ENCODE assay signal across 7 mouse cellular contexts in the genomic region with DNA sequence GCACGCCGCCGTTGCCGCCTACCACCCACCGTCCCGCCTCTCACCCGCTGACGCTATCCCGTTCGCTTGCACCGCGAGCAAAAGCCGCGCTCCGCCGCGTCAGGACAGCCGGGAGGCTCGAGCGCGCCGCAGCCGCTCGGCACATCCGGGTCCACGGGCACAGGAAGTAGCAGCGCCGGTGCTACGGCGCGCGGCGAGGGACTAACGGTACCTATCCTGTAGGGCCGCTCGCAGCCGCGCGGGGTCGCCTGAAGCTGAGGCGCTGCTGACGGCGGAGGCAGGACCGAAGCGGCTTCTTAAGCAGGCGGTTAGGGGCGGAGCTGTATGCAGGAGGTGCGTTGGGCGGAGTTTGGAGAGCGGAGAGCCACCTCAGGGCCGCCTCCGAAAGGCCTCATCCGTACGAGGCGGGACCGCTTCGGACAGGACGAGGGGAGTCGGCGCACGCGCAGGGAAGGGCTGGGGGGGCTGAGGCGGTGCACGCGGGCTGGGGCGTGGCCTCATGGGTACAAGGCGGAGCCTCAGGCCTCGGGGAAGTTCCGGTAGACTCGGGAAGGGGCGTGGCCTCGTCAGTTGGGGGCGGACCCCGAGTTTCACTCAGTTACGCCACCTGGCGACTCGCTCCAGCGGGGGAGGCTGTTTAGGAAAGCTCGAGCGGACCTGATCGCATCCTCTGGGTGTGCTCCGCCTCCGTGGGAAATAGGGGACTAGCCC. TPM values are rescaled to one million over a fixed set of nuclear protein-coding genes. Genes with fewer than 3 reads are reported as not detected.
DNase-seq lines count a peak whose midpoint lies in the region; ATAC-seq lines count a peak whose summit lies in the region.

A gene (minus strand): TSS at position 270 of the 711 bp plus-strand sequence.

- no peaks in the 10 kb centered on the region for H3K4me1 ChIP-seq in embryonic facial prominence, embryonic 11.5 days (ENCODE audit: control insufficient read depth, insufficient read depth, low read length)
- H3K4me1 ChIP-seq in limb, embryonic 10.5 days = peaks cover 12% of the 10 kb centered on the region
- peaks cover 28% of the 10 kb centered on the region for H3K4me1 ChIP-seq in midbrain, embryonic 13.5 days (replicated peaks)

- peak within 1 kb of the TSS; percentile 75 for H3K9ac ChIP-seq in embryonic facial prominence, embryonic 11.5 days (replicated peaks; ENCODE audit: low read length)
- peak within 1 kb of the TSS; percentile 85 for H3K9ac ChIP-seq in midbrain, embryonic 13.5 days (replicated peaks)

- ATAC-seq in embryonic facial prominence, embryonic 11.5 days (replicated peaks; ENCODE audit: insufficient number of reproducible peaks, low FRiP score, low TSS enrichment, low read depth) = peak; percentile 97
- peak; percentile 88 for ATAC-seq in granulocyte monocyte progenitor cell, adult 5-6 weeks (replicated peaks; ENCODE audit: poor library complexity, severe bottlenecking)
- ATAC-seq in midbrain, embryonic 13.5 days = peak; percentile 98

- H3K4me2 ChIP-seq in embryonic facial prominence, embryonic 11.5 days (ENCODE audit: low read depth, low read length) = peak within 1 kb of the TSS; percentile 66
- peak within 1 kb of the TSS; percentile 84 for H3K4me2 ChIP-seq in midbrain, embryonic 13.5 days (replicated peaks)

- peak; percentile 100 for DNase-seq in adrenal gland, postnatal 14 days
- DNase-seq in embryonic facial prominence, embryonic 11.5 days (ENCODE audit: low spot score) = peak; percentile 99
- DNase-seq in kidney, adult 11 months = peak; percentile 100
- peak; percentile 100 for DNase-seq in limb, embryonic 10.5 days (ENCODE audit: low spot score)
- DNase-seq in spleen, adult 12 weeks (ENCODE audit: low spot score) = peak; percentile 100

- under 1% methylated on average over 83 of the region's 83 CpGs for WGBS in embryonic facial prominence, embryonic 11.5 days
- under 1% methylated on average over 83 of the region's 83 CpGs for WGBS in limb, embryonic 10.5 days
- under 1% methylated on average over 81 of the region's 83 CpGs for WGBS in midbrain, embryonic 13.5 days

- no peaks in the 10 kb centered on the region for H3K9me3 ChIP-seq in embryonic facial prominence, embryonic 11.5 days (replicated peaks; ENCODE audit: control insufficient read depth, low read length)
- H3K9me3 ChIP-seq in limb, embryonic 10.5 days (replicated peaks) = no peaks in the 10 kb centered on the region
- H3K9me3 ChIP-seq in midbrain, embryonic 13.5 days = no peaks in the 10 kb centered on the region

- no peaks in the 10 kb centered on the region for H3K27me3 ChIP-seq in embryonic facial prominence, embryonic 11.5 days (ENCODE audit: control insufficient read depth, insufficient read depth, low read length)
- no peaks in the 10 kb centered on the region for H3K27me3 ChIP-seq in limb, embryonic 10.5 days (ENCODE audit: low read depth, poor library complexity, severe bottlenecking)
- H3K27me3 ChIP-seq in midbrain, embryonic 13.5 days = no peaks in the 10 kb centered on the region

- no peaks in the 10 kb centered on the region for H3K36me3 ChIP-seq in embryonic facial prominence, embryonic 11.5 days (replicated peaks; ENCODE audit: control insufficient read depth, insufficient read depth, low read depth, low read length)
- H3K36me3 ChIP-seq in limb, embryonic 10.5 days = peaks cover 42% of the 10 kb centered on the region
- H3K36me3 ChIP-seq in midbrain, embryonic 13.5 days = peaks cover 28% of the 10 kb centered on the region

- peak within 1 kb of the TSS; percentile 92 for H3K4me3 ChIP-seq in embryonic facial prominence, embryonic 11.5 days (ENCODE audit: low read depth, low read length)
- peak within 1 kb of the TSS; percentile 95 for H3K4me3 ChIP-seq in limb, embryonic 10.5 days
- peak within 1 kb of the TSS; percentile 70 for H3K4me3 ChIP-seq in midbrain, embryonic 13.5 days (replicated peaks)

- peak within 1 kb of the TSS; percentile 77 for H3K27ac ChIP-seq in embryonic facial prominence, embryonic 11.5 days (replicated peaks; ENCODE audit: low read depth, low read length)
- peak within 1 kb of the TSS; percentile 91 for H3K27ac ChIP-seq in limb, embryonic 10.5 days
- peak within 1 kb of the TSS; percentile 97 for H3K27ac ChIP-seq in midbrain, embryonic 13.5 days

RNA-seq across cellular contexts. Expression of the gene that starts here (rescaled TPM):
- total RNA-seq in adrenal gland, postnatal 14 days (2021) = 84.7 and 85.3 TPM in 2 replicates
- polyA plus RNA-seq in embryonic facial prominence, embryonic 11.5 days (2014; fragmentation: Nextera tagmentation; extraction: Ambion mirVana) = 31.5 and 36.1 TPM in 2 replicates
- total RNA-seq in granulocyte monocyte progenitor cell, adult 5-6 weeks (2014; fragmentation: Nextera tagmentation) = 127 and 160 TPM in 2 replicates
- total RNA-seq in granulocyte monocyte progenitor cell, adult 5-6 weeks (2017) = 35.5 and 68.1 TPM in 2 replicates
- 60.8 and 64.0 TPM in 2 replicates for polyA plus RNA-seq in limb, embryonic 10.5 days (2016; fragmentation: Nextera tagmentation; extraction: Ambion mirVana)
- 55.7 and 58.7 TPM in 2 replicates for polyA plus RNA-seq in midbrain, embryonic 13.5 days (2015; fragmentation: Nextera tagmentation; extraction: Ambion mirVana)

Comparison
In these comparisons a context has a peak if more than half of its experiments do, and no peak if none do; other contexts are left out.
1. Peak in every context shown above with its lines: DNase-seq, ATAC-seq, H3K4me3 ChIP-seq and H3K27ac ChIP-seq.